Mouse (Mus musculus): Measurements from ENCODE around the gene Asz1. TPM values are rescaled to one million over a fixed set of nuclear protein-coding genes. Genes with fewer than 3 reads are reported as not detected.

Asz1 gene
- total RNA-seq (2021) = not detected
- long read RNA-seq, experiment 1 = 0 reads
- long read RNA-seq, experiment 2 = 0 reads

- no peak for DNase-seq (ENCODE audit: low spot score in 2 of 2)
These were observed at the start of gene Asz1 for GRCm38 (mm10) chr6:18108934-18109333. TSS of gene Asz1 (minus strand) at chr6:18109061.

GRCm38 (mm10) chr6:18153031-18153430 is 44.2 kb upstream of the Asz1 start:
- DNase-seq (ENCODE audit: low spot score in 2 of 2) = no peak

GRCm38 (mm10) chr6:18135246-18135645 is 26.4 kb upstream of the Asz1 start:
- no peak for DNase-seq (ENCODE audit: low spot score in 2 of 2)

GRCm38 (mm10) chr6:18128059-18128458 is 19.2 kb upstream of the Asz1 start:
- no peak for DNase-seq (ENCODE audit: low spot score in 2 of 2)

- DNase-seq (ENCODE audit: low spot score in 2 of 2) = no peak
These were observed 18.5 kb upstream of the Asz1 start for GRCm38 (mm10) chr6:18127206-18127983.

GRCm38 (mm10) chr6:18096861-18097260 is 12.0 kb downstream of the Asz1 start:
- DNase-seq (ENCODE audit: low spot score in 2 of 2) = no peak

- no peak for DNase-seq (ENCODE audit: low spot score in 2 of 2)
These were observed 19.8 kb downstream of the Asz1 start for GRCm38 (mm10) chr6:18089098-18089497.

- no peak for DNase-seq (ENCODE audit: low spot score in 2 of 2)
These were observed 21.6 kb downstream of the Asz1 start for GRCm38 (mm10) chr6:18087160-18087804.

- DNase-seq (ENCODE audit: low spot score in 2 of 2) = no peak
These were observed 30.2 kb downstream of the Asz1 start for GRCm38 (mm10) chr6:18078615-18079014.

- DNase-seq (ENCODE audit: low spot score in 2 of 2) = no peak
These were observed 31.9 kb downstream of the Asz1 start for GRCm38 (mm10) chr6:18076986-18077385.

- no peak for DNase-seq (ENCODE audit: low spot score in 2 of 2)
These were observed 32.3 kb downstream of the Asz1 start for GRCm38 (mm10) chr6:18076577-18076976.

GRCm38 (mm10) chr6:18057899-18058298 is 51.0 kb downstream of the Asz1 start:
- DNase-seq (ENCODE audit: low spot score in 2 of 2) = no peak

GRCm38 (mm10) chr6:18051702-18052101 is 57.2 kb downstream of the Asz1 start:
- no peak for DNase-seq (ENCODE audit: low spot score in 2 of 2)

GRCm38 (mm10) chr6:18044299-18044698 is 64.6 kb downstream of the Asz1 start:
- DNase-seq (ENCODE audit: low spot score in 2 of 2) = no peak

GRCm38 (mm10) chr6:18043172-18043571 is 65.7 kb downstream of the Asz1 start:
- no peak for DNase-seq (ENCODE audit: low spot score in 2 of 2)

GRCm38 (mm10) chr6:18032271-18032670 is 76.6 kb downstream of the Asz1 start:
- no peak for DNase-seq (ENCODE audit: low spot score in 2 of 2)

GRCm38 (mm10) chr6:18031509-18032010 is 77.3 kb downstream of the Asz1 start:
- no peak for DNase-seq (ENCODE audit: low spot score in 2 of 2)

GRCm38 (mm10) chr6:18030868-18031508 is 77.9 kb downstream of the Asz1 start:
- no peak for DNase-seq (ENCODE audit: low spot score in 2 of 2)

GRCm38 (mm10) chr6:18029746-18030656 is 78.9 kb downstream of the Asz1 start, which contains the start of gene Wnt2:
TSS of gene Wnt2 (minus strand) at chr6:18030585.
- DNase-seq (ENCODE audit: low spot score in 2 of 2) = peak in 1 of 2 experiments; percentile 10

- DNase-seq (ENCODE audit: low spot score in 2 of 2) = no peak
These were observed 84.6 kb downstream of the Asz1 start for GRCm38 (mm10) chr6:18024133-18024794.

Data from adrenal gland, postnatal 4 days (tissue).